Mouse (Mus musculus) urinary bladder, adult 2 months (tissue): ENCODE results near the gene Pfdn2. TPM values are rescaled to one million over a fixed set of nuclear protein-coding genes. Genes with fewer than 3 reads are reported as not detected.

Experiments used
- DNase-seq: peaks from one replicate; pipeline ENCODE4 v3.0.0; 2022; ENCODE audit warnings: low spot score
- polyA plus RNA-seq: library from polyadenylated mRNA; depleted of rRNA; stranded (reverse); fragments of >200 nt; gene quantifications from 2 replicates; pipeline ENCODE4 v1.2.3, GENCODE M21; 2012

The Pfdn2 gene
- polyA plus RNA-seq, 1 experiment, result 47.8 TPM

- DNase-seq, result no peak
These were observed 10.4 kb downstream of the Pfdn2 start for GRCm38 (mm10) chr1:171355812-171356340.

DNA sequence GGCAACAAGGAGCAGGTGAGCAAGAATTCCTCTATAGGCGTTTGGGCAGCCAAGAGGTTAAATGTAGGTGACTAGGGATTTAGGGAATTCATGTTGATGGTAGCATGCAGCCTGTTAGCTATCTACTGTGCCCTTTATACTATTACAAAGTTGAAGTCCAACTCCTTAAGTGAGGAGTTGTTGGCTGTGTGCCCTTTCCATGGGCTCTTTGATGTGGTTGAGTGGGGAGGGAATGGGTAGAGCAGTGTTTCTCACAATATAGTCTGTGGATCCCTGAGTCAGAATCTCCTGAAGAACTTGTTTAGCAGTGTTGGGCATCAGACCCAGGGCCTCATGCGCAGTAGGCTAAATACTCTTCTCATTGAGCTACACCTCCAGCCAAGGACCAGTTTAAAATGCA, 11.3 kb downstream of the Pfdn2 start:
- no peak for DNase-seq

- no peak for DNase-seq
These were observed 13.0 kb downstream of the Pfdn2 start for GRCm38 (mm10) chr1:171358421-171358820.

GRCm38 (mm10) chr1:171360253-171360652, 14.8 kb downstream of the Pfdn2 start:
- no peak for DNase-seq

DNA sequence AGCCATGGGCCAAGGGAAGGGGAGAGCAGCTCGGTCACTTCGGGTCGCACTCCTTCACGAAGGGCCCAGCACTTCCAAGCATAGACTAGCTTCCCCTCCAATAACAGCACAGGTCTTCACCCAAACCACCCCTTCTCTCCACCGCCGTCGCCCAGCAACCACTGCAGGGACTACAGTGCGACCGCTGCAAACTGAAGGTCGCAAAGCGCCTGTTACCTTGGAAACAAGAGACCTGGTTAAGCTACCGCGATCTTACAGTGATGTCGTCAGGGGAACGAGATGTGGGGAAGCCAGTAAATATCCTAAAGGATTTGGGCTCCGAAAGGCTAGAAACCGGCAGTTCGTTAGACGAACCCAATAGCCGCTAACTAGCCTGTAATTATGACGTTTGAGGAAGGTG, 15.2 kb downstream of the Pfdn2 start, which contains the start of gene Klhdc9:
TSS of gene Klhdc9 (minus strand) at position 143 of the 400 bp plus-strand sequence.
- no peak for DNase-seq

DNA sequence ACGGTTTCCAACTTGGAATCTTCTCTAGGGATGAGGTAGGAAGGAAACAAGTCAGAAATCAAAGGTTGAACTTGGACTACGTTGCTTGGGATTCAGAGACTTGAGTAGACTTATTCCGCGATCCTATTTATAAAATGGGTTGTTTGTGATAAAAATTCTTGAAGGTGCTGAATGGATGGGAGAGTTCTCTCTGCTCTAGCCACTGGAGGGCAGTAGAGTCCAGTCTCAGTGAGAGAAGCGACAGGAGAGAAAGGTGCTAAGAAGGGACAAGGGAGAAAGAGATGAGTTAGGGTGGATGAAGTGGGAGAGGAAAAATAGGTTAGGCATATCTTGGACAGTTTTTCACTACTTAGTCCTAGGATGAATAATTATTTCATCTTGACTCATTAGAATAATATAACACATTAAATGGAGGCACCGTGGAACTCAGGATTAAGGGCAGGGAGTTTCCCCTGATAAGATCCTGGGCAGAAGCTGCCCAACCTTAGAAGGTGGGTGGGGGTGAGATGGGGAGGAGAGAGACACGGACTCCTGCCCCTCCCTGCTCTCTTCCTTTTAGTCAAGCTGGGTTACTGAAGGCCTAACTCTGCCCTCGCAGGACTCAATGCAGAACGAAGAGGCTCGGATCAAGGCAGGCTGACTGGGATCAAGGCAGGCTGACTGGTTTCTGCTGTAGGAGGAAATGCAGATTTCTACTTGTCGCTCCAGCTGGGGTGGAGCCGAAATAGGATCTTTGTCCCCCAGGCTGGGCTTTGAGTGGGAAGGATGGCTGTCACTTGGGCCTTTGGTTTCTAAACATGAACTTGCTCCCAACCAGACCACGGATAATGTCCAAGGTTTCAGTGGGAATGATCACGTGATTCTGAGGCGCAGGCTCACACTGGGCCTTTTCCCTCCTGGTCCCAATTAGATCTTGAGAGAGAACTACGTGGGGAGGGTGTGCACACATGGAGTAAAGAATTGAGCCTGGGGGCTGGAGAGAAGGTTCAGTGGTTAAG, 15.9 kb downstream of the Pfdn2 start:
- no peak for DNase-seq

DNA sequence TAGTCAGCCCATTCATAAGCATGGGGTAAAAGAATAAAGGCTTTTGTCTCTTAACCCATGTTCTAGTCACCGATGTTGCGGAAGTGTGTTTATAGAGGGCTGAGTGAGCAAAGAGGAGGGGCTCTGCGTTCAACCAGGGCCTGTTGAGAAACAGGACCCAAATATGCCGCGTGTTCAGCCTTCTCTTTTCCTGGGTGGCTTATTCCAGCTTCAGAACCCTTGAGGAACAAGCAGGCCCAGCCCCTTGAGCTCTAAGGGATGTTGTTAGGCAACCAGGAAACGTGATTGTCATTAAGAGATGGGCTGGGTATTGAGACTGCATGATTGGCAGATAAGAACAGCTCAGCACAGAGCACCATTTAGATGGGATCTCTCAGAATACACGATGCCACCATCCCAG, 20.5 kb downstream of the Pfdn2 start:
- DNase-seq, result no peak

DNA sequence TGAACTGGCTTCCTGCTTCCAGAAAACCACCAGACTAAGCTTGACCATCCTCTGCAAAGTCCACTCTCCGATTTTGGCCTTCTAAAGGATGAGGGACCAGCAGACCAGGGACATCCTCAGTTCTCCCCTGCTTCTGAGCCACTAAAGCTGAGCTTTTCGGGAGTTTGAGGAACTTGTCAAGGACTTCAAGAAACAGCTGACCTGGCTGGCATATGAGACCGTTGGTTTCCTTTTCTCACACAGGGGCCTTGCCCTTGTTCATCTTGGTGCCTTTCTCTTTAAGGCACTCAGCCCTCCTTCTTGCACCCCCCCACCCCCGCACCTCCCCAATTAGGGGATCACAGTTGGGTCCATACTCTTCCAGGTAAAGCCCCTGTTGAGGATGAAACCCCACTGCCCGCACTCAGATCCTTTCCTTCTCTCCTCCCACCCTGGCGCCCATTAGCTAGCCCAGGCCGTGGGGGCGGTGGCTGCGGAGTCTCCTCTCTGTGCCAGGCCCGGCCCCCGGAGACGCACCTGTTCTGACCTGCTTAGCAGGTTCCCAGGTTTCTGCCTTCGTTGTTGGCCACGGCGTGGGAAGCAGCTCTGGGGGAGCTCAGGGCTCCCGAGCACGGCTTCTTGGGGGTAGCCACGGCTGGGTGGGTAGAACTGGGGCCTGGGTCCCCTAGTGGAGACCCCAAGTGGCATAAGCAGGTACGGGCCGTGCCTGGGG, 24.5 kb downstream of the Pfdn2 start, which contains the start of gene Nectin4:
TSS of gene Nectin4 (plus strand) at position 255 of the 712 bp plus-strand sequence.
- peak; percentile 72 for DNase-seq

GRCm38 (mm10) chr1:171372880-171373279, 27.4 kb downstream of the Pfdn2 start:
- no peak for DNase-seq

DNA sequence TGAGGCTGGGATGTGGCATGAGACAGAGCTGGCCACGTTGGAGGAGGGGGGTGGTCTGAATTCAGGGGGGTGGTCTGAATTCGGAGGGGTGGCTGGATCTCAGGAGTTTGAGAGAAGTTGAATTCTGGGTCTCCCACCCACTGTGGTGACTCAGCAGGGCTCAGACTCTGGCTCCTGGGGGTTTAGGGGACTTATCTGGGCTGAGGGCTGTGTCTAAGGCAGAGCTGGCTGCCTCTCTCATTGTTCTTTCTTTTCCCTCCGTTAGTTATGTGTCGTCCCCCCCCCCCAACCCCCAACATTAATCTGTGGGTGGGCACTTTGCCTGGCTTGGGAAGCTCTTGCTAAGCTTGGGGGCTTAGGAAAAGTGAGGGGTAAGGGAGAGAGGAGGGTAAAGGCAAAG, 28.5 kb downstream of the Pfdn2 start:
- no peak for DNase-seq

DNA sequence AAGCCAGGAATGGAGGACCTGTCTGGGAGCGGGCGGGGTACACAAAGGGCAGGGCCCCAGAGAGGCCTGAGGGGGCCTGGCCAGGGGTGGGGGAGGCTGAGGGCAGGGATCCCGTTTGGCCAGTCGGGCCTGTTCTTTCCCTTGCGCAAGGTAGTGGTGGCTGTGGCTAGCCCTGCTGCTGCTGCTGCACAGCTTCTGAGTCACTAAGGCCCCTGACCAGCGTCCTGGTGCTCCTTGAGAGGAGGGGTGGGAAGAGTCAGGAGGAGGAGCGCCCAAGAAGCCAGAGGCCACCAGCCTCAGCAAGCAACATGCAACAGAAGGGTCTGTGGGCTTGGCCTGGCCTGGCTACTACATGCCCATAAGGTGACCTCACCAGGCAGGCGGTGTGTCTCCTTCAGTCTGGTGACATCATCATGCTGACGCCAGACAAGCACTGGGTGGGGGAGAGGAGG, 30.2 kb downstream of the Pfdn2 start:
- peak; percentile 68 for DNase-seq

- no peak for DNase-seq
These were observed 32.8 kb downstream of the Pfdn2 start for GRCm38 (mm10) chr1:171378298-171378697.

DNA sequence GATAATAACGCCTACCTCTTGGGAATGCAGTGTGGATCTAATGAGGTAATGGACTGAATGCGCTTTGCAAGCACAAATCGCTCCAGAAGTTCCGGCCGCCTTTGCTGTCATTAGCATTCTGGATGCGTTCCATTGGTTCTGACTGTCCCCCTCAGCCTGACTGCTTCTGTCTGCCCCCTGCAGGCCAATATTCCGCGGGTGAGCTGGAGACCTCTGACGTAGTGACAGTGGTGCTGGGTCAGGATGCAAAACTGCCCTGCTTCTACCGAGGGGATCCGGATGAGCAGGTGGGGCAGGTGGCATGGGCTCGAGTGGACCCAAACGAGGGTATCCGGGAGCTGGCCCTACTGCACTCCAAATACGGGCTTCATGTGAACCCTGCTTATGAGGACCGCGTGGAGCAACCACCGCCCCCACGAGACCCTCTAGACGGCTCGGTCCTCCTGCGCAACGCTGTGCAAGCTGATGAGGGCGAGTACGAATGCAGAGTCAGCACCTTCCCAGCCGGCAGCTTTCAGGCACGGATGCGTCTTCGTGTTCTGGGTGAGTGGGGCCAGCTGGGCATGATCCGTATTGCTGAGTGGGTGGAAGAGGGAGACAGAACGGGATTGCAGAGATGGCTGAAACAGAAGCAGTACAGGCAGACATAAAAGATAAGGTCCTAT, 34.6 kb downstream of the Pfdn2 start:
- no peak for DNase-seq

DNA sequence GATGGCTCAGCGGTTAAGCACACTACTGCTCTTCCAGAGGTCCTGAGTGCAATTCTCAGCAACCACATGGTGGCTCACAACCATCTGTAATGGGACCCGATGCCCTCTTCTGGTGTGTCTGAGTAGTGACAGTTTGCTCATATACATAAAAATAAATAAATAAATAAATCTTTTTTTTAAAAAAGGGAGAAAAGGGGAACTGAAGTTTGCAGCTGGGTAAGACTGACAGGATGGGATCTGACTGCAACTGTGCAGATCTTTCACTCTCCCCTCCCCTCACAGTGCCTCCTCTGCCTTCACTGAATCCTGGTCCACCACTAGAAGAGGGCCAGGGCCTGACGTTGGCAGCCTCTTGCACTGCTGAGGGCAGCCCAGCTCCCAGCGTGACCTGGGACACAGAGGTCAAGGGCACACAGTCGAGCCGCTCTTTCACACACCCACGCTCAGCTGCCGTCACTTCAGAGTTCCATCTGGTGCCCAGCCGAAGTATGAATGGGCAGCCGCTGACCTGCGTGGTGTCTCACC, 36.7 kb downstream of the Pfdn2 start:
- no peak for DNase-seq

DNA sequence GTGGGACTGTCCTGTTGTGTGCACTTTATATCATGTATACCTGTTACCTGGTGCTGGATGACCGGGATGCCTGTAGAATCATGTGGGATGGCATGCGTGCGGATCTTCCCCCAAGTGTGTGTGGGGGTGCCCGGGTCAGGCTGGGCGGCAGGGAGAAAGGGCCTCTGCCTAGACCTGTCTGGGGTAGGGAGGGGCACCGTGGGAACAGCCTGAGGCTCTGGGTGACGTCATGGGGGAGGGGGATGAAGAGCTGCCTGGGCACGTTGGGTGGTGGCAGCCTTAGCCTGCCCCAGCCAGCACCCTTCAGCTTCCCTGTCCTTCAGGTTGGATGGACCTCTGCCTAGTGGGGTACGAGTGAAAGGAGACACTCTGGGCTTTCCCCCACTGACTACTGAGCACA, 38.9 kb downstream of the Pfdn2 start:
- DNase-seq, result peak; percentile 76

DNA sequence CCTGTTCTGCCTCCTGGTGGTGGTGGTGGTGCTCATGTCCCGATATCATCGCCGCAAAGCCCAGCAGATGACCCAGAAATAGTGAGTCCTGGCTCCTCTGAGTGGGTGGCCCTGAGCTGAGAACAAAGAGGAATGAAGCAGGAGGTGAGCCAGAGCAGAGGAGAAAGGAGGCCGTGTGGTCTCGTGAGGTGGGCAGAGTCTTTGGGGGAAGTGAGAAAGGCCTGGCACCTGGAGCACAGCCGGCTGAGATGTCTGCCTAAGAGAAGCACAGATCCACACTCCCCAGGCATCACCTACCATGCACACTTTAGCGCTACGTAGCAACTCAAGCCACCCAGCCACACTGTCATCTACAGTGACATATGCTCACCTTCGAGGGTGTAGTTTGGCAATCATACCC, 39.7 kb downstream of the Pfdn2 start:
- no peak for DNase-seq

DNA sequence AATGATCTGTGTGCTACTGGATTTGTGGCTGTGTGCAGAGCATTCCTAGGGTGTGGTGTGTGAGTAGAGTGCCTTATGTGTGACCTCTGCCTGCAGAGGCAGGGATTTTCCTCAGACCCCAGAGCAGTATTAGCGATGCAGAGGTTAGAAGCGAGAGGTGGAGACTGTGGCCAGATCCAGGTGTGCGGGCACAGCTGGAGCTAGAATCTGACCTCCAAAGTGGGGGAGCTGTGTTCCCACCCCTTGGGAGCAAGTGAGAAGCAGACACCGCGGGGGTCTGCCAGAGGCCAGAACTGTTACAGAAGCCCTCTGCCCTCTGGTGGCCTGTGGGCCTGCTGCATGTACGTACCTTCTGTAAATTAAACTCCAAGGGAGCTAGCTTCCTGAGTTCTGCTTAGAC, 41.6 kb downstream of the Pfdn2 start:
- no peak for DNase-seq

DNA sequence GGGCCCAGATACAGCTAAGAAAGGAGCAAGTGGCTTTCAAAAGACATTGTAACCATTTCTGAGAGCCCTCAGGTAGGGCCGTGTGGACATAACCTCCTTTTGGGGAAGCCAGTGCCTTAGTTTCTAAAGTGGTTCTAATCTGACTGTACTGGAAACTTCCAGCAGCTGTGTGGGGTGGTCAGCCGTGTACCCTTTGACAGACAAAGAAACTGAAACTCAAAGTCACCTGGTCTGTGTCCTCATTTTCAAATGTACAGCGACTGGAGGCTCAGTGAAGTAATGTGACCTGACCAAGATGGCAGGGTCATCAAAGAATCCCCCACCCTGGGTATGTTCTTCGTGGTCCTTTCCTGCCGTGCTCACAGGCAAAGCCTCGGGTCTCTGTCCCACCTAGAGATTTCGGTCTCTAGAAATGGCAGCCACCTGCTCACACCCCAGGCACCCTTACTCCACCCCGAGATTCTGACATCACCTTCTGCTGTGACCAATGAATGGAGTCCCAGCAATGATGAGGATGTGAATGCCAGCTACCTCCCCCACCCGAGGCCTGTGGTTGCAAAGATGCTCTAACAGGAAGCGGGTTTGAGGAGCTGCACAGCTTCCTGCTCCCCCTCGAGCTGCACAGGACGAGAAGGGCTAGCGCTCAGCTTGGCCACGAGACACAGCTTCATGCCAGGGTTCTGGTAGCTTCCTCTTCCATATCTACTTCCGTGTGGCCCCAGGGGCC, 43.1 kb downstream of the Pfdn2 start, which contains the start of gene Arhgap30:
TSS of gene Arhgap30 (plus strand) at position 579 of the 727 bp plus-strand sequence.
- no peak for DNase-seq

DNA sequence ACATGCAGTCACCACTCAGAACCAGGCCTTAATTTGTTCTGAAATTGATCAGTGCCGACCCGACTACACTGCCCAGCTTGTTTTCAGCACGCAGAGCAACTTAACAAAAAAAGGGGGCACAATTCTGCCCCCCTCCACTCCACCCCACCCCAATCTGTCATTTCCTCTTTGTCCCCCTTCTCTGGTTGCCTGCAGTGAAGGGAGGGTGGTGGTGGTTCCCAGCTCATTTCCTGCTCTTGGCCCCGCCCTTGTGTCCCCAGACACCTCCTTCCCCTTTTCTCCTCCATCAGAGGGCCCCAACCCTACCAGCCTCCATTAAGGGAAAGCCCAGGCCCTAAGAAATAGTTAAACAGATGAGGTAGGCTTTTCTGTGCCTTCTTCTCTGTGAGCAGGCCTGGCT, 44.6 kb downstream of the Pfdn2 start:
- DNase-seq, result no peak

DNA sequence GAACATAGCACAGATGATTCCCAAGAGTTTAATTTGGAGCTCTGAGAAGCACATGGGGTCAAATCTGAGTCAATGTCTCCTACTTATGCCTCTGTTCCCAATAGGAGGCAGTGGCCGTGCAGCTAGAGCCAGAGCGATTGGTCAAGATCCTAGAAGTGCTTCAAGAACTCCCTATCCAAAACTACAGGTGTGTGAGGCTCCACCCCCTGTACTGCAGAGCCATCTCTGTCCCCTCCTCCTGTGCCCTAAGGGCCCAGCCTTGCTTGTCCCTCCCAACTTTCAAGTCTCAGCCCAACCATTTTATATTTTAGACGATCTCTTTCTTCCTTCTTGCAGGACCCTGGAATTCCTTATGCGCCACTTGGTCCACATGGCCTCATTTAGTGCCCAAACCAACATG, 56.4 kb downstream of the Pfdn2 start:
- no peak for DNase-seq

DNA sequence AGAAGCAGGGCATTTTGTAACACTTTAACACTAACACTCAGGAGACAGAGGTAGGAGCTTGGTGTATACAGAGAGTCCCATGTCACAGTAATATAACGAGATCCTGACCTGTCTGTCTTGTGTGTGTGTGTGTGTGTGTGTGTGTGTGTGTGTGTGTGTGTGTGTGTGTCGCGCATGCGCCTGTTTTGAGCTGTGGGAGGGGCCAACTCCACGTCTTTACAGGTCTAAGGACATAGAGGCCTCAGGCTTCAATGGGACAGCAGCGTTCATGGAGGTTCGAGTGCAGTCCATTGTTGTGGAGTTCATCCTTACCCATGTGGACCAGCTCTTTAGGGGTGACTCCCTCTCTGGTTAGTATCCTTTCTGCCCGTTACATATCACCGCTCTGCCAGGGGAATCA, 57.5 kb downstream of the Pfdn2 start:
- no peak for DNase-seq
